Mouse (Mus musculus) Muller cell, postnatal 12 days (primary cell): ENCODE measurements around the gene Tmem98.

Source experiments
- DNase-seq: peaks from one replicate; pipeline ENCODE4 v3.0.0-alpha.2; 2015; ENCODE audit errors: inconsistent ontology term

Tmem98 gene

GRCm38 (mm10) chr11:80809993-80810821 is at the start of gene Tmem98:
Gene Tmem98 (plus strand): TSS chr11:80810175.
- peak; percentile 66 for DNase-seq

GRCm38 (mm10) chr11:80761285-80761974 is 48.5 kb upstream of the Tmem98 start:
- no peak for DNase-seq

- DNase-seq, result no peak
Measured at GRCm38 (mm10) chr11:80762066-80762465, 47.9 kb upstream of the Tmem98 start.

GRCm38 (mm10) chr11:80766068-80766467 is 43.9 kb upstream of the Tmem98 start:
- no peak for DNase-seq

GRCm38 (mm10) chr11:80766472-80767319 is 43.3 kb upstream of the Tmem98 start:
- DNase-seq, result no peak

GRCm38 (mm10) chr11:80767320-80767617 is 42.7 kb upstream of the Tmem98 start:
- no peak for DNase-seq

- no peak for DNase-seq
Measured at GRCm38 (mm10) chr11:80771186-80771585, 38.8 kb upstream of the Tmem98 start.

- DNase-seq, result no peak
Measured at GRCm38 (mm10) chr11:80771596-80772250, 38.3 kb upstream of the Tmem98 start.

GRCm38 (mm10) chr11:80772595-80773210 is 37.3 kb upstream of the Tmem98 start:
- no peak for DNase-seq

GRCm38 (mm10) chr11:80775535-80775934 is 34.4 kb upstream of the Tmem98 start:
- DNase-seq, result no peak

- DNase-seq, result no peak
Measured at GRCm38 (mm10) chr11:80777708-80778107, 32.3 kb upstream of the Tmem98 start.

GRCm38 (mm10) chr11:80778157-80778556 is 31.8 kb upstream of the Tmem98 start:
- DNase-seq, result no peak

- no peak for DNase-seq
Measured at GRCm38 (mm10) chr11:80778916-80779526, 31.0 kb upstream of the Tmem98 start.

- DNase-seq, result peak; percentile 94
Measured at GRCm38 (mm10) chr11:80779527-80780344, 30.2 kb upstream of the Tmem98 start, which contains the start of gene Myo1d. Gene Myo1d (minus strand): TSS chr11:80780025.

GRCm38 (mm10) chr11:80781535-80781934 is 28.4 kb upstream of the Tmem98 start:
- DNase-seq, result no peak

GRCm38 (mm10) chr11:80783460-80783859 is 26.5 kb upstream of the Tmem98 start:
- no peak for DNase-seq

GRCm38 (mm10) chr11:80784294-80784743 is 25.7 kb upstream of the Tmem98 start:
- no peak for DNase-seq

GRCm38 (mm10) chr11:80785672-80786071 is 24.3 kb upstream of the Tmem98 start:
- DNase-seq, result no peak

- DNase-seq, result no peak
Measured at GRCm38 (mm10) chr11:80789647-80790240, 20.2 kb upstream of the Tmem98 start.
